ENCODE assay signal across 27 mouse cellular contexts in the genomic region with DNA sequence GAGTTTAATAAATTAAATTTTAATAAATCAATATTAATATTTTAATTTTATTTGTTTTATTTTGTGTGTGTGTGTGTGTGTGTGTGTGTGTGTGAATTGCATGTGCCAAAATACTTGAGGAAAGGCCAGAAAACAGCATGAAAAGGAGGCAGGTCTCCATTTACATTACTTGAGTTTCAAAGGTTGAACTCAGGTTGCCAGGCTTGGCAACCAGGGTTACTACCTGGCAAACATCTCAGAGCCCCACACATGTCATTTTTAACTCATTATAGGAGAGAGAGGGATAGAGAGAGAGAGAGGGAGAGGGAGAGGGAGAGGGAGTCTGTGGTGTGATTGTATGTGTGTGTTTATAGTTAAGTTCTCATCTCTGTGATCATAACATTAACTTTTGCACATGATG. TPM values are rescaled to one million over a fixed set of nuclear protein-coding genes. Genes with fewer than 3 reads are reported as not detected.
"Had no signal": no experiment of that assay in that cellular context is flagged by ENCODE, and none has a peak within 500 bp of the region (broad histone marks: within the 10 kb centered on the region; RNA-seq: fewer than 3 reads in every experiment).

No protein-coding gene starts in this region.

- H3K9me3 ChIP-seq: embryonic facial prominence, embryonic 12.5 days; embryonic facial prominence, embryonic 13.5 days; embryonic facial prominence, embryonic 15.5 days; forebrain, embryonic 12.5 days; forebrain, embryonic 13.5 days; forebrain, embryonic 15.5 days; heart, embryonic 10.5 days had no signal

- H3K4me2 ChIP-seq: embryonic facial prominence, embryonic 12.5 days; embryonic facial prominence, embryonic 13.5 days; embryonic facial prominence, embryonic 15.5 days; forebrain, embryonic 12.5 days; forebrain, embryonic 13.5 days; forebrain, embryonic 15.5 days had no signal

- H3K36me3 ChIP-seq: embryonic facial prominence, embryonic 10.5 days; embryonic facial prominence, embryonic 12.5 days; embryonic facial prominence, embryonic 13.5 days; embryonic facial prominence, embryonic 15.5 days; forebrain, embryonic 10.5 days; forebrain, embryonic 12.5 days; forebrain, embryonic 15.5 days; heart, embryonic 10.5 days had no signal

- H3K27ac ChIP-seq: embryonic facial prominence, embryonic 10.5 days; embryonic facial prominence, embryonic 12.5 days; embryonic facial prominence, embryonic 13.5 days; embryonic facial prominence, embryonic 15.5 days; forebrain, embryonic 10.5 days; forebrain, embryonic 12.5 days; forebrain, embryonic 13.5 days; forebrain, embryonic 15.5 days; gastrocnemius, adult 2 months; heart, adult 2 months; heart, embryonic 10.5 days had no signal

- H3K4me1 ChIP-seq: embryonic facial prominence, embryonic 10.5 days; embryonic facial prominence, embryonic 12.5 days; embryonic facial prominence, embryonic 13.5 days; embryonic facial prominence, embryonic 15.5 days; forebrain, embryonic 10.5 days; forebrain, embryonic 12.5 days; forebrain, embryonic 13.5 days; forebrain, embryonic 15.5 days; heart, embryonic 10.5 days had no signal

- H3K27me3 ChIP-seq: embryonic facial prominence, embryonic 12.5 days; embryonic facial prominence, embryonic 13.5 days; embryonic facial prominence, embryonic 15.5 days; forebrain, embryonic 12.5 days; forebrain, embryonic 13.5 days; forebrain, embryonic 15.5 days had no signal

- H3K9ac ChIP-seq: embryonic facial prominence, embryonic 12.5 days; embryonic facial prominence, embryonic 13.5 days; embryonic facial prominence, embryonic 15.5 days; forebrain, embryonic 12.5 days; forebrain, embryonic 13.5 days; forebrain, embryonic 15.5 days; forebrain, postnatal 0 days had no signal

- H3K4me3 ChIP-seq: embryonic facial prominence, embryonic 10.5 days; embryonic facial prominence, embryonic 12.5 days; embryonic facial prominence, embryonic 13.5 days; embryonic facial prominence, embryonic 15.5 days; erythroblast, embryonic 14.5 days; forebrain, embryonic 10.5 days; forebrain, embryonic 12.5 days; forebrain, embryonic 13.5 days; forebrain, embryonic 15.5 days; gastrocnemius, adult 2 months; heart, adult 2 months; heart, embryonic 10.5 days had no signal

- ATAC-seq: forebrain, embryonic 13.5 days; forebrain, embryonic 14.5 days; forebrain, embryonic 15.5 days; forebrain, embryonic 16.5 days; forebrain, postnatal 0 days had no signal

- DNase-seq: cerebellum, adult 8-10 months; cerebellum, adult 9-10 months; cerebellum, adult 9-11 months; embryo, embryonic 11 days; forebrain, postnatal 0 days; gastrocnemius, adult 2 months; gastrocnemius, postnatal 10 days; gastrocnemius, postnatal 14 days; gastrocnemius, postnatal 25 days; gastrocnemius, postnatal 36 days; heart, adult 11 months; heart, adult 18-20 months; heart, adult 2 months had no signal

RNA-seq across cellular contexts. Expression of gene Epha3, which starts 26.5 kb away (rescaled TPM):
- total RNA-seq: common myeloid progenitor, adult 5-6 weeks; granulocyte monocyte progenitor cell, adult 5-6 weeks had no signal
- polyA plus RNA-seq: erythroblast, embryonic 14.5 days had no signal
